Comparison of ENCODE assay signal across 34 mouse cellular contexts in genomic region chr7:3447026-3447425, GRCm38 (mm10). TPM values are rescaled to one million over a fixed set of nuclear protein-coding genes. Genes with fewer than 3 reads are reported as not detected.
A peak's percentile ranks its signal among the peaks of the same experiment; 100 is the strongest.
DNase-seq lines count a peak whose midpoint lies in the region; ATAC-seq and TF ChIP-seq lines count a peak whose summit lies in the region.
"Had no signal": no experiment of that assay in that cellular context is flagged by ENCODE, and none has a peak within 500 bp of the region (broad histone marks: within the 10 kb centered on the region; RNA-seq: fewer than 3 reads in every experiment).

No protein-coding gene starts in this region.

- no peak overlapping the region for H3ac ChIP-seq in C2C12 (ENCODE audit: control insufficient read depth, insufficient read length, low read depth)

- DNase-seq in adrenal gland, adult 2 months, result peak; percentile 62
- DNase-seq in adrenal gland, postnatal 4 days (ENCODE audit: low spot score in 2 of 2), result no peak
- peak; percentile 83 for DNase-seq in NIH3T3 (ENCODE audit: low read depth)
- peak; percentile 40 for DNase-seq in fibroblast of lung, adult 2 months (ENCODE audit: low read depth)
- no peak for DNase-seq in kidney, adult 9 months
- no peak for DNase-seq in midbrain, embryonic 11.5 days (ENCODE audit: low spot score, missing footprints)
- no peak for DNase-seq in kidney, postnatal 14 days
- DNase-seq: B cell, adult 2 months; cerebellum, adult 18-20 months; cerebellum, postnatal 14 days; layer of hippocampus, adult 9-11 months; lung, embryonic 14.5 days; lung, postnatal 14 days; right cerebral cortex, postnatal 4 days; thymus, adult 2 months; thymus, postnatal 36 days had no signal

- TF ChIP-seq CTCF in C2C12 (IDR thresholded peaks at IDR 0.05; ENCODE audit: control insufficient read depth, insufficient read depth, insufficient read length), result no peak

- H3K27ac ChIP-seq in midbrain, embryonic 11.5 days (ENCODE audit: low read depth, low read length), result no peak overlapping the region
- H3K27ac ChIP-seq: embryonic facial prominence, embryonic 10.5 days; embryonic facial prominence, embryonic 15.5 days; heart, embryonic 15.5 days; hindbrain, postnatal 0 days; intestine, embryonic 15.5 days; limb, embryonic 12.5 days; liver, embryonic 15.5 days; midbrain, embryonic 15.5 days; neural tube, embryonic 12.5 days had no signal

- H3K79me2 ChIP-seq in C2C12 (ENCODE audit: control insufficient read depth, insufficient read depth), result no peaks in the 10 kb centered on the region

- H3K9me3 ChIP-seq in midbrain, embryonic 11.5 days (ENCODE audit: control insufficient read depth, low read length), result no peaks in the 10 kb centered on the region
- H3K9me3 ChIP-seq: embryonic facial prominence, embryonic 10.5 days; embryonic facial prominence, embryonic 15.5 days; heart, embryonic 15.5 days; intestine, embryonic 15.5 days; limb, embryonic 12.5 days; liver, embryonic 15.5 days; midbrain, embryonic 15.5 days; neural tube, embryonic 12.5 days had no signal

- no peak for ATAC-seq in midbrain, embryonic 11.5 days (ENCODE audit: low FRiP score)
- ATAC-seq: forebrain, embryonic 16.5 days; hindbrain, postnatal 0 days; intestine, embryonic 15.5 days; midbrain, embryonic 15.5 days had no signal

- no peaks in the 10 kb centered on the region for H3K27me3 ChIP-seq in C2C12 (ENCODE audit: control insufficient read depth, insufficient read depth, insufficient read length)
- H3K27me3 ChIP-seq in midbrain, embryonic 11.5 days (ENCODE audit: control insufficient read depth, insufficient read depth, low read length), result no peaks in the 10 kb centered on the region
- H3K27me3 ChIP-seq: embryonic facial prominence, embryonic 15.5 days; intestine, embryonic 15.5 days; liver, embryonic 15.5 days; midbrain, embryonic 15.5 days; neural tube, embryonic 12.5 days had no signal

- no peaks in the 10 kb centered on the region for H3K79me3 ChIP-seq in C2C12 (ENCODE audit: low read depth)

- H3K4me2 ChIP-seq in midbrain, embryonic 11.5 days, result no peak overlapping the region
- H3K4me2 ChIP-seq: embryonic facial prominence, embryonic 15.5 days; heart, embryonic 15.5 days; intestine, embryonic 15.5 days; limb, embryonic 12.5 days; liver, embryonic 15.5 days; lung, embryonic 14.5 days; midbrain, embryonic 15.5 days; neural tube, embryonic 12.5 days had no signal

- H3K9ac ChIP-seq in midbrain, embryonic 11.5 days (ENCODE audit: low read length), result no peak overlapping the region
- H3K9ac ChIP-seq: embryonic facial prominence, embryonic 15.5 days; heart, embryonic 15.5 days; intestine, embryonic 15.5 days; limb, embryonic 12.5 days; liver, embryonic 15.5 days; lung, embryonic 14.5 days; midbrain, embryonic 15.5 days; neural tube, embryonic 12.5 days had no signal

- no peak overlapping the region for H3K4me3 ChIP-seq in C2C12 (ENCODE audit: insufficient read depth, poor library complexity, severe bottlenecking)
- H3K4me3 ChIP-seq in midbrain, embryonic 11.5 days (ENCODE audit: low read depth, low read length), result no peak overlapping the region
- H3K4me3 ChIP-seq: embryonic facial prominence, embryonic 10.5 days; embryonic facial prominence, embryonic 15.5 days; heart, embryonic 15.5 days; intestine, embryonic 15.5 days; limb, embryonic 12.5 days; liver, embryonic 15.5 days; midbrain, embryonic 15.5 days; neural tube, embryonic 12.5 days had no signal

- no peaks in the 10 kb centered on the region for H3K4me1 ChIP-seq in midbrain, embryonic 11.5 days (ENCODE audit: control insufficient read depth, insufficient read depth, low read length)
- H3K4me1 ChIP-seq: embryonic facial prominence, embryonic 10.5 days; embryonic facial prominence, embryonic 15.5 days; heart, embryonic 15.5 days; intestine, embryonic 15.5 days; limb, embryonic 12.5 days; liver, embryonic 15.5 days; midbrain, embryonic 15.5 days; neural tube, embryonic 12.5 days had no signal

- WGBS in midbrain, embryonic 11.5 days, result 76% methylated on average over 4 of the region's 4 CpGs

- no peaks in the 10 kb centered on the region for H3K36me3 ChIP-seq in C2C12 (ENCODE audit: control insufficient read depth, insufficient read depth)
- H3K36me3 ChIP-seq in midbrain, embryonic 11.5 days (ENCODE audit: control insufficient read depth, insufficient read depth, low read length), result no peaks in the 10 kb centered on the region
- H3K36me3 ChIP-seq: embryonic facial prominence, embryonic 10.5 days; embryonic facial prominence, embryonic 15.5 days; heart, embryonic 15.5 days; intestine, embryonic 15.5 days; limb, embryonic 12.5 days; liver, embryonic 15.5 days; midbrain, embryonic 15.5 days; neural tube, embryonic 12.5 days had no signal

TF ChIP-seq in C2C12, 6 proteins besides CTCF, POLR2A, EP300 and RAD21:
- TF ChIP-seq MYOG (IDR thresholded peaks at IDR 0.05; ENCODE audit: control insufficient read depth, extremely low read depth, insufficient read length) (no peak), FOSL1 (IDR thresholded peaks at IDR 0.05; ENCODE audit: insufficient read depth, low read length, poor library complexity, severe bottlenecking) (peak; percentile 83)

RNA-seq across cellular contexts. Expression of gene Cacng6, which starts 23.0 kb away (rescaled TPM):
- total RNA-seq in adrenal gland, adult 2 months (2021), result under 1 TPM in 1 of 2 experiments, not detected in 1; 0.38 TPM
- 0.26 TPM in 1 of 2 replicates, not detected in the other for polyA plus RNA-seq in adrenal gland, adult 2 months (2012; rRNA removed)
- 1 to 10 TPM in 1 of 2 experiments, under 1 TPM in 1; 0.39 to 1.5 TPM for total RNA-seq in adrenal gland, postnatal 4 days (2021)
- polyA plus RNA-seq in C2C12 (2012; fragmentation: generic; extraction: Trizol), result 0.27 TPM
- not detected in 2 replicates for polyA plus RNA-seq in midbrain, embryonic 11.5 days (2014; fragmentation: Nextera tagmentation; extraction: Ambion mirVana)
- total RNA-seq: hindbrain, postnatal 0 days had no signal
- polyA plus RNA-seq: liver, adult 2 months; lung, embryonic 14.5 days; midbrain, embryonic 15.5 days had no signal

RNA-seq across cellular contexts. Expression of gene Tarm1, which starts 55.4 kb away (rescaled TPM):
- 1 to 10 TPM in 1 of 2 experiments, under 1 TPM in 1; 0.66 to 1.6 TPM for total RNA-seq in adrenal gland, adult 2 months (2021)
- 0.18 and 0.29 TPM in 2 replicates for polyA plus RNA-seq in adrenal gland, adult 2 months (2012; rRNA removed)
- total RNA-seq in adrenal gland, postnatal 4 days (2021), result 1 to 10 TPM in 1 of 2 experiments, not detected in 1; 1.0 TPM
- polyA plus RNA-seq in C2C12 (2012; fragmentation: generic; extraction: Trizol), result not detected
- not detected in 2 replicates for polyA plus RNA-seq in midbrain, embryonic 11.5 days (2014; fragmentation: Nextera tagmentation; extraction: Ambion mirVana)
- total RNA-seq: gastrocnemius, adult 8-10 months; heart, postnatal 25 days; hindbrain, postnatal 0 days; left cerebral cortex, adult 18-20 months; left cerebral cortex, postnatal 25 days; liver, adult 2 months had no signal
- polyA plus RNA-seq: embryonic facial prominence, embryonic 10.5 days; forebrain, embryonic 16.5 days; heart, embryonic 15.5 days; hindbrain, embryonic 11.5 days; limb, embryonic 12.5 days; liver, adult 2 months; lung, embryonic 14.5 days; midbrain, embryonic 15.5 days; neural tube, embryonic 12.5 days had no signal

RNA-seq across cellular contexts. Expression of gene Cacng8, which starts 56.5 kb away (rescaled TPM):
- 1 to 10 TPM; 2.7 to 6.9 TPM for total RNA-seq in adrenal gland, adult 2 months (2021)
- polyA plus RNA-seq in adrenal gland, adult 2 months (2012; rRNA removed), result 4.5 and 5.6 TPM in 2 replicates
- total RNA-seq in adrenal gland, postnatal 4 days (2021), result 1 to 10 TPM; 4.1 to 6.2 TPM
- polyA plus RNA-seq in C2C12 (2012; fragmentation: generic; extraction: Trizol), result 1.3 TPM
- 4.0 and 4.7 TPM in 2 replicates for polyA plus RNA-seq in midbrain, embryonic 11.5 days (2014; fragmentation: Nextera tagmentation; extraction: Ambion mirVana)
- total RNA-seq: gastrocnemius, adult 8-10 months; gastrocnemius, postnatal 4 days; heart, postnatal 25 days; liver, adult 2 months had no signal
- polyA plus RNA-seq: liver, adult 2 months; liver, embryonic 15.5 days had no signal

Comparison
In these comparisons a context has a peak if more than half of its experiments do, and no peak if none do; other contexts are left out.
1. DNase-seq: peak in adrenal gland, adult 2 months (single experiment), NIH3T3 (single experiment) and fibroblast of lung, adult 2 months (single experiment); none in adrenal gland, postnatal 4 days (0 of 2), kidney, adult 9 months (single experiment), midbrain, embryonic 11.5 days (single experiment) and kidney, postnatal 14 days (single experiment).